Mouse (Mus musculus): ENCODE measurements around the gene Zfp524.
A peak's percentile ranks its signal among the peaks of the same experiment; 100 is the strongest.
"Not testable (repeated sequence)": the region's sequence is repeated elsewhere in the genome, so short reads cannot be mapped to it uniquely, and the experiment has no call there.

Zfp524 gene

DNA sequence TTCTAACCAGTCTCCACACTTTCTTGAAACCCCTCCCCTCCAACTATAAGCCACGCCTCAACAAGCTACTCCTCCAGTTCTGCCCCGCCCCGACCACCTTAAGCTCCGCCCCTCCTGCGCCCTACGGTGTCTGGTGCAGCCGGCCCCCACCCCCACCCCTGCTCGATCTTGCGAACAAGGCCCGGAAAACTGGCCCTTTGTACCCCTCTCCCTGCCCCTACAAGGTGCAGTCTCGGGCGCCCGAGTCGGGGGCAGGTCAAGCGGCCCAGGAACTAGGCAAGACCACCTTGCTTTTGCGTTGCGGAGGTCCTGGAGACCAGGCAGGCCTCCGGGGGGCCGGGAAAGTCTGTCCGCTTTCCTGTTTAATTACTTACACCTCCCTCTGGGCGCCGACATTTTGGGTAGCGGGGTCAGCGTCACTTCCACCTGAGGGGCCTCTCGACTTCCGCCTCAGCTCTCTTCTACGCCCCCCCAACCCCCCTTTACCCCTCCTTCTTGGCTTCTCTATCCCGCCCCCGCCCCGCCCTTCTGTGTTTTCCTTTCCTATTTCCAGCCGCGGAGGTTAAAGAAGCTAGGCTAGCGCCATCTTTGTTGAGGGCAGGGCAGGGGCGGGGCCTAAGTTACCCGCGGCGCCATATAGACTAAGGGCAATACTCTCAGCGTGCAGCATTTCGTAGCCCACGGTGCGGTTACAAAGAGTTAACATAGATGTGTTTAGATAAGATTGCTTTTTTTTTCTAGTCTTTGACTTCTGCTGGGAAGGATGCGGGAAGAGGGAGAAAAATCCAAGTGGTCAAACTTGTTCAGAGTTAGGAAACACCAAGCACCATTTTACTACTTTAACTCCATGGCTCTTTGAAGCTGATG lies at the start of gene Zfp524, which contains the start of gene Fiz1:
TSS of gene Zfp524 (plus strand) at position 165 of the 867 bp plus-strand sequence.
TSS of gene Fiz1 (minus strand) at position 447 of the 867 bp plus-strand sequence.
- DNase-seq, result peak; percentile 95 to 98

DNA sequence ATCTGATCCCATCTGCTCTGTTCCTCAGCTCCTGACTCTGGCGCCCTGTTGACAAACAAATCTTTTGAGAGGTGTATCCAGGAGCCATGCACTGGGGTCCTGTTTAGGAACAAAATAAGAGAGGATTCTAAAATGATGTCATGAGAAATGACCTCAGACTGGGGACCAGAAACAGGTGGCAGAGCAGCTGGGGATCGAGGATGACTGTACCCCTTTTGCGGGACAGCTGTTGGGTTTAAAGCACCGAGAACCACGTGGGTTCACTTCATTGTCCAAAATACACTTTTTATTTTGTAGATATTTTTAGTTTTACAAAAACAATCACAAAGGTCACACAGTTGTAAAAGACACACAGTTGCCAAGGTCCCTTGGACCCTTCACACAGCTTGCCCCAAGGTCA lies 49.2 kb upstream of the Zfp524 start:
- no peak for DNase-seq

- no peak for DNase-seq
These were observed 43.1 kb upstream of the Zfp524 start, which contains the start of gene Sbk3 for GRCm38 (mm10) chr7:4971068-4971467. TSS of gene Sbk3 (minus strand) at chr7:4971168.

DNA sequence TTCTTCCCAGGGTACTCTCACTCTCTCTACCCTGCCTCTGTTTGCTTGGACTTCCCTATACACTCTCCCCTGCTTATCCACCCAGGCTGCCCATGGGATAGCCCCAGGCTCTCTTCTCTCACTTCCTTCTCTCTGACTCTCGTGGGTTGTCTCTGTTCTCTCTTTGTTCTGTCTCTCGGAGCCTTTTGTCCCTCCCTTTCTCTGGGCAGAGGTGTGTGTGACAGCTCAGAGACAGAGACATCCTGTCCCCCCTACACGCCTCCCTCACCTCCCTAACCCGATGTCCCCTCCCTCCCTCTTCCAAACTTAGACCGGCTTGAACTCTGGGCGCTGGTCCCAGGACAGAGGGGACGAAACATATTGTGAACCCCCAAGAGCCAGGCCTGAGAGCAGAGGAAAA lies 42.5 kb upstream of the Zfp524 start:
- no peak for DNase-seq

- DNase-seq, result no peak
These were observed 41.7 kb upstream of the Zfp524 start for GRCm38 (mm10) chr7:4972321-4973047.

GRCm38 (mm10) chr7:4975455-4975854 lies 38.8 kb upstream of the Zfp524 start:
- no peak for DNase-seq

GRCm38 (mm10) chr7:4976832-4977231 lies 37.4 kb upstream of the Zfp524 start:
- DNase-seq, result no peak

GRCm38 (mm10) chr7:4988250-4988649 lies 26.0 kb upstream of the Zfp524 start:
- no peak for DNase-seq

GRCm38 (mm10) chr7:4993347-4993998 lies 20.7 kb upstream of the Zfp524 start:
- DNase-seq, result peak; percentile 17 to 35

DNA sequence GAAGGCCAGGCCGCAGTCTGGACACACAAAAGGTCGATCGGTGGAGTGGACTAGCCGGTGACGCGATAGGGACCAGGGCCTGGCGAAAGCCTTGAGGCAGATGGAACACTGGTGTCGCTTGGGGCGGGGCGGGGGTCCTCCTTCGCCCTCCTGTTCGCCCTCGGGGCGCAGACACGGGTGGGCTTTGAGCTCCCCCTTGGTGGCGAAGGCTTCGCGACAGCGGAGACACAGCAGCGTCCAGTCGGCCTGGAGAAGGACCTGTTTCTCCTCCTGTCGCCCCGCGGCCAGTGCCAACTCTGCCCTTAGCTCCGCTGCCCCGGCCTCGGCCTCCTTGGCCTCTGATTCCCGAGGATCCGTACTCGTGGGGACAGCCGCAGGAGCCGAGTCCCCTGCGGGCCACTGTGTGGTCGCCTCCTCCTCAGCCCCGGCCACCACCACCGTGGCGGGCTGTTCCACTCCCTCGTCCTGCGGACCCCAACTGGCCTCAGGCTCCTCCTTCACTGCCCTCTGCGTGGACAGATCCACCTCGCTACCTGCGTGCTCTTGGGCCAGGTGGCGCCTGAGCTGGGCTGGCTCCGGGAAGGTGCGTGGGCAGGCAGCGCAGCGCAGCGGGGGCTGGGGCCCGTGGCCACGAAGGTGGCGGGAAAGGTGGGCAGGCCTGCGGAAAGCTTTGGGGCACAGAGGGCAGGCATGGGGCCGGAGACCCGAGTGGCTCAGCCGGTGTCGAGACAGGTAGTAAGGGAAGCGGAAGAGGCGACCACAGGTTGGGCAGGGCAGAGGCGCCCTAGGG lies 20.0 kb upstream of the Zfp524 start:
- DNase-seq, result peak; percentile 37 to 55

DNA sequence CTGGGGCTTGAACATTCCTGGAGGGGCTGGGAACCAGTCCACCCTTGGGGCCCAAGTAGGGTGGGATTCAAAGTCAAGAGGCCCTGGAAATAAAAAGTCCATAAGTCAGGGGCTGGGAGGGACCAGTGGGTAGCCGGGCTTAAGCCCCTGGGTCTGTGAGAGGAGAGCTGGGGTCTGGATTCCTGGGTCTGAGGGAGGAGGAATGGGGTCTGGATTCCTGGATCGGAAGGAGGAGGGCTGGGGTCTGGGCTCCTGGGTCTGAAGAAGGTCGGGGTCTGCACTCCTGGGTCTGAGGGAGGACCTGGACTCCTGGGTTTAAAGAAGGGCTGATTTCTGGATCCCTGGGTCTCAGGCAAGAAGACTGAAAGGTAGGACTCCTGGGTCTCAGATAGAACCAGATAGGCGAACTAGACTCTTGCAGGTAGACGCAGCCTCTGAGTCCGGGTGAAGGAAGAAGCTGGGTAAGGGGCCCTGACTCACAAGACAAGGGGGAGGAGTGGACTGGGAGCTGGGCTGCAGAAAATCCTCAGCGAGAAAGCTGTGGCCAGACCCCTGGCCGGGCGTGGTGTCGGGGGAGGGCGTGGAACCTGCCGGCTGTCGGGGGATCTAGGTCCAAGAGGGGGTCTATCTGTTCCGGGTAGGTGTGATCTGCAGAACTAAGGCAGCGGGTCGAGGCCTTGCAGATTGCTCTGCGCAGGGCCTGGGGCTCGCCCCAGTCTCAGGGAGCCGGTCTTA lies 18.8 kb upstream of the Zfp524 start:
- no peak for DNase-seq

- peak; percentile 98 for DNase-seq
These were observed 18.0 kb upstream of the Zfp524 start, which contains the start of gene Zfp579 for GRCm38 (mm10) chr7:4996003-4996895. TSS of gene Zfp579 (minus strand) at chr7:4996158.

GRCm38 (mm10) chr7:4996934-4997333 lies 17.3 kb upstream of the Zfp524 start:
- DNase-seq, result no peak

DNA sequence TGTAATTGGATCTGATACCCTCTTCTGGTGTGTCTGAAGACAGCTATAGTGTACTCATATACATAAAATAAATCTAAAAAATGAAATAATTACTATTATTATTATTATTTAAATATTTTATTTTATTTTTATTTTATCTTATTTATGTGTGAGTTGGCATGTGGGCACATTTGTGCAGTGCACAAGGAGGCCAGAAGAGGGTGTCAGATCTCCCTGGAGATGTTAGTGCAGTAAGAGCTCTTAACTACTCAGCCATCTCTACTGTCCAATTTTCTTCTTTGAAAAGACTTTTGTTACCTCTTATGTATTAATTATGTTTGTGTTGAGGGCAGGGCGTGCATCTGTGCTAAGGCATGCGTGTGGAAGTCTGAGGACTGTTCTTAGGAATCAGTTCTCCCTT lies 14.3 kb upstream of the Zfp524 start:
- DNase-seq, result no peak

DNA sequence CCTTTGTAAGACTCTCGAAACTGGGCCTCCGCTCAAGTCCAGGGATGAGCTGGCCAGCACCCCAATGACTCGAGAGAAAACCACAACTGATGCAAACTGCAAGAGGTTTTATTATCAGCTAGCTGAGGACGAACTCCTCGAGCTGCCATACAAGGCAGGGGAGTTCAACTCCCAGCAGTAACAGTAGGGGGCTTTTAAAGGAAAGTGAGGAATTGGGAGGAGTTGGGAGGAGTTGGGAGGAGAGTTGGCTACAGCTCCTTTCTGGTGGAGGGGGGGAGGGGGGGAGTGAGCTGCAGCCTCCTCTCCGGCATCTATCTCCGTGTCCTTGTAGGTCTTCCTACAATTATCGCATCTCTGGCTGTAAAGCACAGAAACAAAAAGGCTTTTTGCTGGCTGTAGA lies 11.3 kb upstream of the Zfp524 start:
- DNase-seq, result not testable (repeated sequence)

DNA sequence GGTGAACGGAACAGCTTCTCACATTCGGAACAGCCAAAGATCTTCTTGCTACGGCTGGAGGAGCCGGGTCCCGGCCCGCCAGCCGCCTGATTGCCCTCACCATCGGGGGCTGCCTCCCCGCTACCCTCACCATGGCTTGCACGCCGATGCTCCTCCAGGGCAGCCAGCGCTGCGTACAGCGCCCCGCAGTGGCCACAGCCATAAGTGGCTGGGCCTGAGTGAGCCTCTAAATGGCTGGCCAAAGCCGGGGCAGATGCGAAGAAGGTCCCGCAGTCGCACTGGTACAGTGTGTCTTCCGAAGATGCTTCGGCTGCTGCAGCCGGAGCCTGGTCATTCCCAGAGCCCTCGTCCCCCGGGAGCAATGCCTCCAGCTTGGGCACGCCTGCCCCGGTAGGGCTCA lies 6.0 kb upstream of the Zfp524 start:
- DNase-seq, result no peak

DNA sequence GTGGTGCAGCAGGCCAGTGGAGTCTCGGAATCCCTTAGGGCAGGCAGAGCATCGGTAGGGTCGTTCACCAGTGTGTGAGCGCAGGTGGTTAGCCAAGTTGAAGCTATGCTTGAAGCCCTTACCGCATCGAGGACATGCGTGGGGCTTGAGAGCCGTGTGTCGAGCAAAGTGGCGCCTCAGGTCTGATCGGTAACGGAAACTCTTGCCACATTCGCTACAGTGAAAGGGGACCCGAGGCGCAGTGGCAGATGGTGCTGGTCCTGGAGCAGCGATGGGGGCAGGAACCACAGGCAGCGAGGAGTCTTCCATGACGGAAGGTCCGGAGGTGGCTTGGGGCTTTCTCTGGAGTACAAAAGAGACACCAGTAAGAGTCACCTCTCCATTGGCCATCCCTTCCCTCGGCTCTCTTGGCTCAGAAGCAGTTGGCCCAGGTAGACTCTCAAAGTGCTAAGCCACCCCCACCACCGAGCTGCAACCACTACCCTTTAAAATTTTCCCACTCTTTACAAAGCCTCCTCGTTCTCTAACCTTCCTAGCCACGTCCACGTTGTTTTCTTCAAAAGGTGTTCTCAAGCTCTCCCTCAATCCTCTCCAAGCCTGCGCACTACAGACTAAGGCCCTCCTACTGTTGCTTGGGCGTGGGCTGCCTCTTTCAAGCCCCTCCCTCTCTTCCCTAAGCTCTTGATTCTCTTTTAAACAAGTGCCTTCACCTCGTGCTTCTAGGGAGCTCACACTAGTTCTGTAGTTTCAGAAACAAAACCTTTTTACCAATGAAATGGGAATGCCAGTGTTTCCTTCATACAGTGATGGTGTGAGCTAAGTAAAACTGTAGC lies 1.3 kb upstream of the Zfp524 start:
- DNase-seq, result no peak

DNA sequence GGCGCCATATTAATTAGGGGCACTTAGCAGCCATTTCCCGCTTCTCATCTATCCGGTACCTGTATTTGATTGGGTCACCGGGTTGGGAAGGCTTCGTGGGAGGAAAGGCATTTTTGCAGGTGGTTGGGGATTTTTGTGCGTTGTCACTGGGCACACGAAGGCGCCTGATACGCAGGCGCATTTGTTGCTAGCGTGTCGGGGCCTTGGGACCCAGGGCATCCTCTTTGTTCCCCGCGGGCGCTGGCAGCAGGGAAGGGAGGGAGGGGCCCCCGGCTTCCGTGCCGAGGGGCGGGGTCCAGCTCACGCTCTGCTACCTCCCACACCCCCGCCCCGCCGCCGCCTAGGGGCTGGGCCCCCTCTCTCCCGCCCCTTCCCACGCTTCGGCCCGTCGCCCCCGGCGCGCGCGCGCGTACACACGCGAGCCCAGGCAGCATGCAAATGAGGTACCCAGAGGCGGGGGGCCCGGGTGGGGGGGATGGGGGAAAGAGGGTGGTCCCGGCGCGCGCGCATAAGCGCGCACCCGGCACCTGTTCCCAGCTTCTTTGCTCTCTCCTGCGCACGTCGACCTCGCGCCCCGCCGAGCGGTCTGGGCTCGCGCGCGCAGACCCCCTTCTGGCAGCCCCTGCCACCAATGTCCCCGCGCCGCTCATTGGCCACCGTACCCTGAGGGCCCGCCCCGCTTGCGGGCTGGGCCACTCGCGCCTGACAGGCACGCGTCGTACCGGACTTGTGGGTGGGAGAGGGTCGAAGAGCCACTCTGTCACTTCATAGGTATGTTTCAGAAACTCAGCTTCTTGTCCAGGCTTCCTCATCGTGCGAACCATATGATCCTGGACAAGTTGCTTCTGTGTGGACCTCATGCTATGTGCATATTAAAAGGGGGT lies 1.1 kb downstream of the Zfp524 start, which contains the start of gene Gm44973:
TSS of gene Gm44973 (plus strand) at position 379 of the 884 bp plus-strand sequence.
- DNase-seq, result peak; percentile 87 to 90

Data from cerebellum, postnatal 36 days (tissue).